Mouse (Mus musculus): Measurements from ENCODE around the gene Ssh3.

- no peak for TF ChIP-seq CTCF (IDR thresholded peaks at IDR 0.05; ENCODE audit: extremely low read depth, insufficient read depth, low read length)
- TF ChIP-seq POLR2A (IDR thresholded peaks at IDR 0.05; ENCODE audit: extremely low read depth, insufficient read depth, low read length): no peak
Measured at GRCm38 (mm10) chr19:4299574-4300270, 30.7 kb upstream of the Ssh3 start.

Measured in cortical plate, adult 2 months (tissue).